Mouse (Mus musculus) retina, embryonic 14.5 days (tissue): Measurements from ENCODE around the gene Yod1.

ENCODE experiments used
- DNase-seq: peaks from one replicate; pipeline ENCODE4 v3.0.0-alpha.2; 2015; ENCODE audit warnings: low spot score

Yod1 gene

DNA sequence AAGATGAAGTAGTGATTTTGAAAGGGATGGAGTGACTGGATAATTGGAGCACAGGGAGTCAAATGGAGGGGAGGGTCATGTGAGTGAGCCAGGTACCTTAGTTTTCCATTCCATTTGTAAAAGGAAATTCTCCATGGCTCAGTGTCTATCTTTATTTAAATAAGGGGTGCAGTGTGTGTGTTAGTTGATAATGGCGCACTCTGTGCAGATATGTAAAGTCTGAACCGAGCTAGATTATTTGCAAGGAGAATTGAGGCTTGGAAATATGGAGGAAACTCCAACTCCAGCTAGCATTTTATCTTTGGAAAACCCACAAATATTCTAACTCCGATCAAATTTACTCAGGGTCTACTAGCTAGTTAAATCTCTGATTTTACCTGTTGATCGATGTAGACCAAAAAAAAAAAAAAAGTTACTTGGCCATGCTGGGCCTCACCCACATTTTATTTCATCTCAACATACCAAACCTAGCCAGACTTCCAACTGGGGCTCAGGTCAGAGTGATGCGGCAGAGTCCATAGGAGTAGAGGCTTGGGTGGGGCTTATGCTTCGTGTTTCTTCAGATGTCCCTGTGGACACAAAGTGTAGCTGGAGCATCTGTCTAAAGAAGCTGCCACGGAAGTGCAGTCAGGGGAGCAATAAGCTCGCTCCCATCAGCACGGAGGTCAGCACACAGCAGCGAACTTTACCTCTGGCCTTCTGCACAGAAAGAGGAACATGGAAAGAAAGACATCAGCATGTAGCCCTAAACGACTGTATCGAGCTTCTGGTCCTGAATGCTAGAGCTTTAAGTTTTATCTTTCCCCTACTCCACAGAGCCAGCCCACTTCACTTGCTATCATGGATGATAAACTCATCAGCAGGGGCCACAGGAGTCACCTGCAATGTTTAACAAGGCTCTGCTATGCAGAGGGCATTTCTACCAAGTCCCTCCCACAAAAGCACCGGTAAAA is 15.9 kb downstream of the Yod1 start:
- DNase-seq: no peak

DNA sequence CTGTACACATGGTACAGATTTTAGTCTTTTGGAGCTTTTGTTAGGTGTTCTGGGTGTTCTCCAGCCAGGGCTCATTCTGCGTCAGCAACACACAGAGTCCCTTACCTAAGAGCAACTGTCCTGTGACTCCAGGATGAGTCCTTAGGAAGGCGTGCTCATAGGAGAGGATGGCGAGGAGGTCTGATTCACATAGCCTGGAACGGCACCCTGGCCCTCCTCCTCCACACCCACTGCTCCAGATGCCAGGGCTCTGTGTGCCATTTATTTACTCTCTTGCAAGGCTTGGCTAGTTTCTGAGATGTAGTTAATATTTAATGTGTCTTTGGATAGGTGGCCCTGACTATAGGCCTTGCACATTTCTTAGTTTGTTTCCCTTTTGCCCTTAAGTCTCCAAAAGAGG is 16.5 kb downstream of the Yod1 start:
- no peak for DNase-seq

DNA sequence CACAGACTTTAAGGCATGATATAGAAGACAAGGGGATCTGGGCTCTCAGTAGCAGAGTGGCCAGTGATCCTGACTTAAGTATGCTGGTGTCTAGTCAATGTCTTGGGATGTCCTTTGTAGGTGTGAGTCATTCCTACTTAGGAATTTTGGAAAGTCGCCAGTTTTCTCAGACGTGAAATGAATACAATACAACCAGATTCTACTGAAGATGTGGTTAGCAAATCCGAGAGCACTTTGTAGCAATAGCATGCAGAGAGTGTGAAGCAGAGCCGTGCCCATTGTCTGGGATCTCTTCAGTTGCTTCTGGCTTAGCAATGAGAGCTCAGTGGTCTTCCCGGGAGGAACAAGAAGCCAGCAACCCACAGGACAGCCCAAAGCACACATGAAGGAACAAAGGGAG is 17.3 kb downstream of the Yod1 start:
- no peak for DNase-seq

- DNase-seq: no peak
These were observed 17.7 kb downstream of the Yod1 start for GRCm38 (mm10) chr1:130734852-130735251.

DNA sequence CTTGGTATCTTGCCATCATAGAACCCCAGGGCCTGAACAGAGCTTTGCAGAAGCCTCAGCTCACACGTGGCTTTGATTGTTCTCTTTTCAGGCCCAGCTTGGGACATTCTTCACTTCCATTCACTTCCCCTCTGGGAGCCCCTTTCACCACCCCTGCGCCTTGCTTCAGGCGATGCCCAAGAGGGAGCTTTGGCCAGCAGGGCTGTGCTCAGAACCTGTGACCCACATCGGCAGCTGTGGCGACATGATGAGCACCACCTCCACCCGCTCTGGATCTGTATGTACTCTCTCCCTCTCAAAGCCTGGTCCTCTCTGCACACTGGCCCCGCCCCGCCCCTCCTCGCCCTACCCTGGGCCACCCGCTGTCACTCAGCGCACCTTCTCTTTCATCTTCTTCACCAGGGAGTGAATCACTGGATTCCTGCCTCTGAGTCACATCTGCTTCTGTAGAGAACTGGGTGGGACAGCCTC is 20.3 kb downstream of the Yod1 start:
- no peak for DNase-seq

- no peak for DNase-seq
These were observed 20.8 kb downstream of the Yod1 start for GRCm38 (mm10) chr1:130737916-130738315.

GRCm38 (mm10) chr1:130738551-130739106 is 21.5 kb downstream of the Yod1 start:
- DNase-seq: no peak

GRCm38 (mm10) chr1:130739636-130740035 is 22.5 kb downstream of the Yod1 start:
- no peak for DNase-seq

DNA sequence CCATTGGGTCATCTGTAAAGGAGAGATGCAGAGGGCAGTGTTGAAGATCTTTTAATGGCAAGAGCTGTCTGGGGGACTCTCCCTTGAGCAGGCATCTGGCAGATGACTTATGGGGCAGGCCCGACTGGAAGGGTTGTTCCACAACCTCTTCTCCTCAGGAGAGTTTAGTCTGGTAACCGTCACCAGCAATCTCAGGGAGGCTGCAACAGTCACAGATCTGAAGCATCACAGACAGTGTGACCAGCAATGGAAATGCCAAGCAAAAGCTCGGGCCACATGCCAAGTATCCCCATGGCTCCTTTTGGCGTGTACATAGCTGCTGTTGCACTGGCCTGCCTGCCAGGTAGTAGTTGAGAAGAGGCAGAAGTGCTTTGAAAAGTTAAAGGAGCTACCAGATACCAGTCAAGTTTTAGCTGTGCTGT is 23.1 kb downstream of the Yod1 start:
- DNase-seq: no peak

GRCm38 (mm10) chr1:130740781-130741720 is 23.9 kb downstream of the Yod1 start:
- DNase-seq: no peak

DNA sequence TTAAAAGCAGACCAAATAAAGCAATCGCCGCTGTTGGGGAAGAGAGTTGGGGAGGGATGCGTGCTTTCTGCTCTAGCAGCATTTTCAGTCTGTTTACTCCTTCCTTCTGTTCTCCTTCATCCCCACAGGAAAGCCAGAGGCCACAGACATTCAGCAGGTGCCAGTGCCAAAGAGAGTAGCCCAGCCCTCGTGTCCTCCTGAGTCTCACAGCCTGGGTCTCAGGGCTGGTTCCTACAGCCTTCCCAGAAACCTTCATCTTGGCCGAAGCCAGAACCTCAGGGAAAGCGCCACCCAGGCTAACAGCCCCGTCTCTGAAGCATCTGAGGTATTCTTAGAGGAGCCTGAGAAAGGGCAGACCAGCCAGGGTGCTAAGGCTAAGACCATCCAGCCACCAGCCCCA is 25.1 kb downstream of the Yod1 start:
- no peak for DNase-seq

DNA sequence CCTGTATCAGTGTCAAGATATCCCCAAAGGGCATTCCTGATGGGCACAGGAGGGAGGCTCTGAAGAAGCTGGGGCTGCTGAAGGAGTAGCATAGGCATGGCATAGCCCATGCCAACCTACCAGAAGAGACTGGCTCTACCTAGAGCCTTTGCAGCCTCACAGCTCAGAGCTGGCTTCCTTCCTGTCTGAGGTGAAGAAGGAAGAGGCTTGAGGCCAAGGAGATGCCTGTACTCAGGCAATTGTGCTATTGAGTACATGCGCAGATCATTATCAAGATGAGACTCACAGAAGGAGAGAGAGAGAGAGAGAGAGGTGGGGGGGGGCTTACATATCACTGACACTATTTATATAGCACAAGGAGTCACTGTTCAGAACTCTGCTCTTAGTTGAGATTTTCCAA is 26.6 kb downstream of the Yod1 start:
- DNase-seq: no peak

DNA sequence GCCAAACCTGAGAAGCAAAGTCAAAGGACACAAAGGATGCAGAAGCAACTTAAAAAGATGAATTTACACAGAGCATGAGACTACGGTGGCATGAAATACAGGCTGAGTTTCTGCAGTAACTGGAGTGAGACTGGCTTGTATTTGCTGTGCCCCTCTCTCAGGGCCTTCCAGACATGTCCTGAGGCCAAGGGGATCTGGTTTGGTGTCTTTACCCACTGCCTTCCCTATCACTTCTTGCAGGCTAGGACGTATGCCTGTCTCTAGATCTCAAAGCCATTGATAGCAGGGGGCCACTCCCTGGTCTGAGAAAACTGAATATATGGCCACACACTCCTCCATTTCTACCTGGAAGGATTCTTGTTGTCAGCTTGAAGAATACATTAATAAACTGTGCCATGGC is 27.1 kb downstream of the Yod1 start:
- DNase-seq: no peak

DNA sequence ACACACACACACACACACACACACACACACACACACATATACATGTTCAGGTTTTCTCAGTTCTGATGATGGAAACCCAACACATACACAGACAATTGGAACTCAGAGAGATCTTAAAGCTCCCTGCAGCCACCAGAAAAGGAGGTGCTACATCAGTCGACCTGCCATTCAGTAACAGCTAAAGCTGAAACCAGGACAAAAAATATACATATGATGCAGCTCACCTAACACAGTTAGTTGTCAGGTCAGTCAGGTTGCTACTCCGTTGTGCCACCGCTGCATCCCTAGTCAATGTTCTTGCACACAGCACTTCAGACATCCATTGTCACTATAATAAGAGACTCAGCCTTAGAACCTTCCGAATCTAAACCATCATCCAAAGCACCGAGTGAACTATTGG is 27.8 kb downstream of the Yod1 start:
- DNase-seq: no peak

- no peak for DNase-seq
These were observed 28.5 kb downstream of the Yod1 start for GRCm38 (mm10) chr1:130745591-130745990.

- no peak for DNase-seq
These were observed 29.7 kb downstream of the Yod1 start for GRCm38 (mm10) chr1:130746819-130747218.

DNA sequence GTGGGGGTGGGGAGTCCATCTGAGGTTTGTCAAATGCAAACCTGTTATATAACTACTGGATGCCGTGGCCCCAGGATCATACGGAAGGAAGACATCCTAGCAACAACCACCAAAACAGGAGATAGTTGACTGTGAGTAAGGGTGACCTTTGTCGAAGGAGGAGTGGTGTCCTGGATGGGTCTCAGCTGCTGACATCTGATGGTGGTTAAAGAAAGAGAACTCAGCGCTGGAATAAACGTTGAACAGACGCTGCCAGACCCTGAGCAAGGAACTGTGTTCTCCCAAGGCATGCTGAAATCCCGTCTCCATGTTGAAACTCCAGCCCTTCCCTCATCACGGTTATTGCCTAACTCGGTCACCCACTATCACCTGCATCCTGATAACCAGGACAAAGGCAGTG is 42.6 kb downstream of the Yod1 start:
- no peak for DNase-seq

DNA sequence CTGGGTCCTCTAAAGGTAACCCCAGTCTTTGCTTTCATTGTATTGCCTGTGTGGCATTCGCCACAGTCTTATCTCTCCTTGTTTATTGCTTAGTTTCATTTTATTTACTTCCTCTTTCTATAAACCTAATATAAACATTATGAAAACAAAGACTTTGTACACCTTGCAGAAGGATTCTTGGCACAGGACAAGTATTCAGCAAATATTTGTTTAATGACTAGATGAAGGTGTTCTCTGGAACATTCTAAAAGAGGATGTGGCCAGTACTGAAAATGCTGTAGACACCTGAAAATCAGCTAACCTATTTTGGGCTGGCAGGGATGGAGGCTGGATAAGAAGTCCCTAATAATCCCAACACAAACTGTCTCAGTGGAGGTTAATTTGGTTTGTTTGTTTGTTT is 44.5 kb downstream of the Yod1 start:
- DNase-seq: no peak

- no peak for DNase-seq
These were observed 45.1 kb downstream of the Yod1 start for GRCm38 (mm10) chr1:130762045-130762760.

DNA sequence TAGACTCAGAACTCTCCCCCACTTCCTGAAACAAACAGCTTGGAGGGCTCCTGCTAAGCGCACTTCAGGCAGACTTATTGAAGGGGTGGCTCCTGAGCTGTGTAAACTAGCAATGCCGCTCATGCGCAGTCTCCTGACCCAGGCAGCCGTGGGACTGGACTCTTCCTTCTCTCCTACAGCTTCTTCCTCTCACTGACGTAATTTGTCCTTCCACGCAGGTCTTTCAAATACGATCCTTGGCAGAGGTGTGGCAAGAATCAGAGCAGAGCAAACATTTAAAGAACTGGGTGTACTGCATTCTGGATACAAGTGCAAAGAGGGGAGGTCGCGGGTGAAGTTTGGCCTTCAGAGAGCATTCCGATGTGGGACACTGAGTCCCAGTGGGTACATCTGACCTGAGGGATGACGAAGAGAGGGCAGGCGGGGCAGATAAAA is 46.9 kb downstream of the Yod1 start:
- no peak for DNase-seq

DNA sequence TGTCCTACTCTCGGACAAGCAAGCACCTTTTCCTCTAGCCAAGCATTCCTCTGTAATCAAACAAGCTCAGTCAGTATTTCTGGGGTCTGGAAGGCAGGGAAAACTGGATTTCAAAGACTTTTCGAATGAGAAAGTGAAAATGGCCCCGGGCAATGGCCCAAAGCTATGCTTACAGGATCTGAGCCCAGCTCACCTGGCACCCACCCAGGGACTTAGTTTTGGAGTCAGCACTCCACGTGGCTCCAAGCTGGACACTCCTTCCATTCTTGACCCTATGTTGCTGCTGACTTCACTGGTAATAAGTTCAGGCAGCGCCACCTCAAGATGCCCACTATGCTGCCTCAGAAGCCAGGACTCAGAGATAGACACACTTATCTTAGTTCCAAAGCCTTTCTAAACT is 49.9 kb downstream of the Yod1 start:
- no peak for DNase-seq

GRCm38 (mm10) chr1:130769925-130770324 is 52.8 kb downstream of the Yod1 start:
- DNase-seq: no peak
